Mouse (Mus musculus): ENCODE data around the gene Olfr1015. TPM values are rescaled to one million over a fixed set of nuclear protein-coding genes. Genes with fewer than 3 reads are reported as not detected.

The Olfr1015 gene
- polyA plus RNA-seq (2012; rRNA removed; ENCODE audit: low replicate concordance): not detected in 2 replicates

DNA sequence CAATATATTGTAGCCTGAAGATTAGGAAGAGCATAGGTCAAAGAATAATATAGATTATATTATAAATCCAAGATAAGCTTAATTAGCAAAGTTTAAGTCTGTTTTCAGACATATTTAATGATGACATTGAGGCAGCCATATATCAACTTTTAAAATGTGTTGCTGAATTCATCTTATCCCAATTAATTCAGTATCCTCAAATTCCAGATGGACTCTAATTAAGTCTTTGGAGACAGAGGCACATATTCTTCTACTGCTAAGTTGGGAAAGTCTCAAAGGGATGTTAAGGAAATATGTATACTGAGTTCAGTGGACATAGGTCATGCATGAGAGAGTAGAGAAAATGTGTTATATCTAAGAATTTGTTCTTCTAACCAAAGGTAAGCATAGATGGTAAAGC is at the start of gene Olfr1015:
Gene Olfr1015, plus strand, starts transcription at position 301 of the 400 bp plus-strand sequence.

DNA sequence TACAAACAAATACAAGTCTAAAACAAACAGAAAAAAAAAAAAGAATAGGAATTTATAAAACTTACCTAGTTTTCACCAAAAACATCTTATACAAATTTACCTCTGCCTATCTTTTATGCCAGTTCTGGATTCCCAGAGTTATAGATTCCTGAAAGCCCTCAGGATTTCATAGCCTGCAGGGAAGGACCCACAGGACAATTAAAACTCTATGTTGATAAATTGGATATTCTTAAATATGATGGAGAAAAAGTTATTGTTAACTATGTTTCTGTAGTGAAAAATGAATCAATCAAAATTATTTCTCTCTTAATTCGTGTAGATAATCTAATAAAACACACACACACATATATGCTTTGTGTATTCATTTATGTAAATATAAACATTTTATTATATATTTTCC is 19.2 kb upstream of the Olfr1015 start, which contains the start of gene Olfr1012:
Gene Olfr1012, minus strand, starts transcription at position 101 of the 400 bp plus-strand sequence.

DNA sequence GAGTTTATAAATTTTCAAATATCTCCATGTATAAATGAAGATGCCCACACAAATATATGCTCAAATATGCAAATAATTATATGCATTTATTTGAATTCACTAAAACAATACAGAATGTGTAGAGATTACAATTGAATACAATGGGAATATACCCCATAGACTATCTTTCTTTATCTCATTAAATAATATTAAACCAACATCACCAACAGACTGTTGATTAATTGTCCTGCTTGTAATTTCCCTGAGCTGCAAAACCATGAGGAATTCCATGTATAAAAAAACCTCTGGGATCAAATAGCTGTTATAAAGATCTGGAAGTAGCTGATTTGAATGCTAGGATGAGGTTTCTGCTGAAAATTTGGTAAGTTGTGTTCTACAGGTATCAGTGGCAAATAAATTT is 15.0 kb upstream of the Olfr1015 start, which contains the start of gene Olfr1013:
Gene Olfr1013, plus strand, starts transcription at position 301 of the 400 bp plus-strand sequence.

DNA sequence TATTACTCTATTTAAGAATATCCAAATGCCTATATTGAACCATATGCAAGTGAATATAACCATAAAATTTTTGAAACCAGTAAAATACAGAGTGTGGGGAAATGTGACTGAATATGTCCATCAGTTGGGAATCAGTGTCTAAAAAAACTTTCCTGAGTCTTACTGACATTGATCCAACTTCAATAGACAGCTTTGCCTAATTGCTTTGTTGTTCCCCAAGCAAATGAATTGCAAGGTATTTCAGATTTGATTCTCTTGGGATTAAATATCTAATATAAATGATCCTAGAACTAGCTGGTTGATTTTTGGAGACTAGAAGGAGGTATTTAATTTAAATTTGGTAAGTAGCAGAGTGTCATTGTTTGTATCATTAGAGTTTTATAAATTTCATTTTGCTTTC is 9.4 kb upstream of the Olfr1015 start, which contains the start of gene Olfr1014:
Gene Olfr1014, plus strand, starts transcription at position 301 of the 400 bp plus-strand sequence.

DNA sequence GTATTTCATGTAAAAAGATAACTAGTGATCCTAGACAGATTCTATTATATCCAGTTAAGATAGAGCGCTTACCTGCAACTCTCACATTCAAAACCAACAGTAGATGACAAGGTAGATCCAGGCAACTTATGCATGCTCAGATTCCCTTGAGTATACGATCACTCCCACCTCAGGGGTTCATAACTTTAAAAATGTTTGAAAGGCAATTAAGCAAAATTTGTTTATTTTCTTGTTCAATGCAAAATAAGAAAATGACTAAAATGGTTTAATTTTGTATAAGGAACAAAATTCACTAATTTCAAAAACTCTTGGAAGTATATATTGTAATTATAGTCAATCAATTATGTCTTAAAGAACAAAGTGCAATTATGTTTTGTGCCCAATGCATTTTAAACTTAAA is 20.6 kb downstream of the Olfr1015 start, which contains the start of gene Olfr1016:
Gene Olfr1016, minus strand, starts transcription at position 101 of the 400 bp plus-strand sequence.

DNA sequence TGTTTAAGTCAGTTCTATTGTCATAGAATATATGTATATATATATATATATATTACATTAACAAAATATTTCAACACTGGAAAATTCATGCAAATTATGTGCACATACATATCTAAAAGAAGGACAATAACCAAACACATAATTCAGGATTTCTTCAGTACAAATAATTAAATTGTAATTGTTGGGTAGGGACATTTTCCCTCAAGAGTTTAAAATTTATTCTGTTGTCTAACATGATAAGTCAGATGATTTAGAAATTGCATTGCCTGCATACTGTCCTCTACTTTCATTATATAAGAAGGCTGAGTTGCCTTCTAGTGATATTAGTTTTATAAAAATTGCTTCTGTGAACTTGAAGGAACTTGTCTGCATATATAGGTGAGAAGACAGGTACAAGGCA is 36.4 kb downstream of the Olfr1015 start, which contains the start of gene Olfr1018:
Gene Olfr1018, plus strand, starts transcription at position 301 of the 400 bp plus-strand sequence.

Other genes with a start within 250 kb of the Olfr1015 start
- not detected in 2 replicates for gene Olfr996, start 202.8 kb upstream of the Olfr1015 start, polyA plus RNA-seq (2012; rRNA removed; ENCODE audit: low replicate concordance)
- gene Olfr998, start 193.1 kb upstream of the Olfr1015 start, polyA plus RNA-seq (2012; rRNA removed; ENCODE audit: low replicate concordance): not detected in 2 replicates
- not detected in 2 replicates for gene Olfr1000, start 170.1 kb upstream of the Olfr1015 start, polyA plus RNA-seq (2012; rRNA removed; ENCODE audit: low replicate concordance)
- gene Olfr1002, start 131.3 kb upstream of the Olfr1015 start, polyA plus RNA-seq (2012; rRNA removed; ENCODE audit: low replicate concordance): not detected in 2 replicates
- not detected in 2 replicates for gene Olfr154, start 117.6 kb upstream of the Olfr1015 start, polyA plus RNA-seq (2012; rRNA removed; ENCODE audit: low replicate concordance)
- not detected in 2 replicates for gene Olfr1006, start 103.2 kb upstream of the Olfr1015 start, polyA plus RNA-seq (2012; rRNA removed; ENCODE audit: low replicate concordance)
- not detected in 2 replicates for gene Olfr1008, start 92.6 kb upstream of the Olfr1015 start, polyA plus RNA-seq (2012; rRNA removed; ENCODE audit: low replicate concordance)
- not detected in 2 replicates for gene Olfr1009, start 66.6 kb upstream of the Olfr1015 start, polyA plus RNA-seq (2012; rRNA removed; ENCODE audit: low replicate concordance)
- gene Olfr1012, start 19.3 kb upstream of the Olfr1015 start, polyA plus RNA-seq (2012; rRNA removed; ENCODE audit: low replicate concordance): not detected in 2 replicates
- not detected in 2 replicates for gene Olfr1013, start 14.9 kb upstream of the Olfr1015 start, polyA plus RNA-seq (2012; rRNA removed; ENCODE audit: low replicate concordance)
- gene Olfr1014, start 9.3 kb upstream of the Olfr1015 start, polyA plus RNA-seq (2012; rRNA removed; ENCODE audit: low replicate concordance): not detected in 2 replicates
- not detected in 2 replicates for gene Olfr1016, start 20.5 kb downstream of the Olfr1015 start, polyA plus RNA-seq (2012; rRNA removed; ENCODE audit: low replicate concordance)
- not detected in 2 replicates for gene Olfr1018, start 36.5 kb downstream of the Olfr1015 start, polyA plus RNA-seq (2012; rRNA removed; ENCODE audit: low replicate concordance)
- not detected in 2 replicates for gene Olfr1019, start 63.5 kb downstream of the Olfr1015 start, polyA plus RNA-seq (2012; rRNA removed; ENCODE audit: low replicate concordance)
- gene Olfr1020, start 65.0 kb downstream of the Olfr1015 start, polyA plus RNA-seq (2012; rRNA removed; ENCODE audit: low replicate concordance): not detected in 2 replicates
- not detected in 2 replicates for gene Olfr1022, start 86.6 kb downstream of the Olfr1015 start, polyA plus RNA-seq (2012; rRNA removed; ENCODE audit: low replicate concordance)
- not detected in 2 replicates for gene Olfr1023, start 103.6 kb downstream of the Olfr1015 start, polyA plus RNA-seq (2012; rRNA removed; ENCODE audit: low replicate concordance)
- not detected in 2 replicates for gene Olfr1024, start 123.0 kb downstream of the Olfr1015 start, polyA plus RNA-seq (2012; rRNA removed; ENCODE audit: low replicate concordance)
- not detected in 2 replicates for gene Olfr1025-ps1, start 133.2 kb downstream of the Olfr1015 start, polyA plus RNA-seq (2012; rRNA removed; ENCODE audit: low replicate concordance)
- gene Olfr1026, start 139.5 kb downstream of the Olfr1015 start, polyA plus RNA-seq (2012; rRNA removed; ENCODE audit: low replicate concordance): not detected in 2 replicates
- not detected in 2 replicates for gene Olfr1028, start 168.4 kb downstream of the Olfr1015 start, polyA plus RNA-seq (2012; rRNA removed; ENCODE audit: low replicate concordance)
- gene Olfr1029, start 191.9 kb downstream of the Olfr1015 start, polyA plus RNA-seq (2012; rRNA removed; ENCODE audit: low replicate concordance): not detected in 2 replicates
- not detected in 2 replicates for gene Olfr1030, start 197.3 kb downstream of the Olfr1015 start, polyA plus RNA-seq (2012; rRNA removed; ENCODE audit: low replicate concordance)
- not detected in 2 replicates for gene Olfr1031, start 208.3 kb downstream of the Olfr1015 start, polyA plus RNA-seq (2012; rRNA removed; ENCODE audit: low replicate concordance)
- gene Olfr1032, start 223.5 kb downstream of the Olfr1015 start, polyA plus RNA-seq (2012; rRNA removed; ENCODE audit: low replicate concordance): not detected in 2 replicates
- gene Olfr1033, start 238.6 kb downstream of the Olfr1015 start, polyA plus RNA-seq (2012; rRNA removed; ENCODE audit: low replicate concordance): 0.04 and 0.14 TPM in 2 replicates